Mouse (Mus musculus) adrenal gland, postnatal 4 days (tissue): ENCODE results near the gene Amotl1. TPM values are rescaled to one million over a fixed set of nuclear protein-coding genes. Genes with fewer than 3 reads are reported as not detected.

ENCODE experiments used
- DNase-seq, 2 experiments: peaks; one replicate each; pipeline ENCODE4 v3.0.0; 2021 to 2022; ENCODE audit warnings: low spot score in 2 of 2, mixed read lengths in 2 of 2
- total RNA-seq, 2 experiments: library from RNA; stranded (reverse); gene quantifications; 2 replicates each; pipeline ENCODE4 v1.2.3; 2021

Amotl1 gene
- total RNA-seq, 2 experiments from 2014 or later, result 61.9 to 68.5 TPM

GRCm38 (mm10) chr9:14559430-14559829 is 85.4 kb downstream of the Amotl1 start:
- DNase-seq, result no peak

GRCm38 (mm10) chr9:14558332-14558731 is 86.5 kb downstream of the Amotl1 start:
- no peak for DNase-seq

- DNase-seq, result no peak
Observed at GRCm38 (mm10) chr9:14548366-14548761, 96.5 kb downstream of the Amotl1 start.

- no peak for DNase-seq
Observed at GRCm38 (mm10) chr9:14547584-14548365, 97.1 kb downstream of the Amotl1 start.

DNA sequence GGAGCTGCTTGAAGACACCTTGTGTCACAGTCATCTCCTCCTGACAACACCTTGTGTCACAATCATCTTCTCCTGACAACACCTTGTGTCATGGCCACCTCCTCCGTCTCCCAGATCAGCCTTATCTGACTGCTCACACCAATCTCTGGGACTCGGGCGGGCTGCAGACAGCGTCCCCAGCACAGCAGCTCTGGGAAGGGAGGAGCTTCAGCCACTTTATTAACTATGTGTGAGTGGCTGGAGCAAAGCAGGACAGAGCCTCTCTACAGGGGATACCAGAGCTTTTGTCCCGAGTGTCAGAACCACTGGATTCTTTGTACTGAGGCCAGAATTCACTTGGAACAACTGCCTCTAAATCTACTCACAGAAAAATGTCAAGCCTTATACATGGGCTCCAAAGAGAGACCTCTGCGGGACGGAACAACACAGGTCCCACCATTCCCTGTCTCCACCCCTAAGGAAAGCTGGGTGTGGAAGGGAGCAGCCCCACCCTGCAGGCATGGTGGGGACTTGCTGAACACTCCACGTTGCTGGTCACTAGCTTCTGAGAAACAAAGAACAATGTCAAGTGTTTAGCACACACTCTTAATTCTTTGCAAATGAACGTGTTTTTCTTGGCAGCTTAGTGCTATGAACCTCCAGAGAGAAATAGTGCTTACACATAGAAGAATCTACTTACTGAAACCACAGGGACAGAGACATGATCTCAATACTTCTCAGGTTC is 100.7 kb downstream of the Amotl1 start:
- no peak for DNase-seq

DNA sequence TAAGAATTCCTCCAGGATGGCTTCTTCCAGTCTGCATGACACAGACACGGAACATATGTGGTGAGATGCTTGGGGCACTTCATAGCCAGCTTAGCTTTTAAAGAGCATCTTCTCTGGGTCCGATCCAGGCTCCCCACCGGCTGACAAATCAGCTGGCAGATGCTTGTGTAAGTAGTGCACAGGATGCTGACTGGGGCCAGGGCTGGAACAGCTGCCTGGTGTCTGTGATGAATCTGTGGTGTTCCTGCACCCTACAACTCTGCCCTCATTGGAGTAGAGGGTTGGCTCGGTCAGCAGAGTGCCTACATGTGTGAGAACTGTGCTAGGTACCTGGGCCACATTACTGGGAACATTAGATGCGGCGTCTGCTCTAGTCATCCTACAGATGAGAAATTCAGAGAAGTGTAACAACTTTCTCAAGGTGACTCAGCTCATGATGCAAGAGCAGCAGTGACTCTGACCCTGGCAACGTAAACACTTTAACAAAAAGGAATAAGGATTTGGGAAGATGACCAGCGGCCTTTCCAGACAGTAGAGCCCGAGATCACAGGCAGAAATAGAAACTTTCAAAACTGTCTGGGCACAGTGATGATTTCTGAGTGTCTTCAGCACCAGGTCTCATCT is 109.9 kb downstream of the Amotl1 start:
- DNase-seq, result no peak

DNA sequence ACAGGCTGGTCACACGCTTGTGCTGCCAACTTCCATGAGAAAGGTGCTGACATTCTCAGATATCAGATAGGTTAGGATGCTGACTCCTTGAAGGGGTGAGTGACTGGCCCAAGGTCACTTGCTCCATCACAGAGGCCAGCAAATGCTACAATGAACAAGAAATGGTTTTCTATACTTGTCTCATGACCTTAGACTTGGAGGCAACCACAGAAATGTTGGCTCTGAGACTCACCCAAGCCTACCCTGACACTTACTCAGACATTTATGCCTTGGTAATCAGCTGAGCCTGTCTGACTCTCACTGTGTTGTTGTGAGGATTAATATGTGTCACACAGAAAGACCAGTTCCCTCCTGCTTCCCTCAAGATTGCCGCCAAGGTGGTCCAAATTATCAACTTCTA is 111.2 kb downstream of the Amotl1 start:
- DNase-seq, result no peak

DNA sequence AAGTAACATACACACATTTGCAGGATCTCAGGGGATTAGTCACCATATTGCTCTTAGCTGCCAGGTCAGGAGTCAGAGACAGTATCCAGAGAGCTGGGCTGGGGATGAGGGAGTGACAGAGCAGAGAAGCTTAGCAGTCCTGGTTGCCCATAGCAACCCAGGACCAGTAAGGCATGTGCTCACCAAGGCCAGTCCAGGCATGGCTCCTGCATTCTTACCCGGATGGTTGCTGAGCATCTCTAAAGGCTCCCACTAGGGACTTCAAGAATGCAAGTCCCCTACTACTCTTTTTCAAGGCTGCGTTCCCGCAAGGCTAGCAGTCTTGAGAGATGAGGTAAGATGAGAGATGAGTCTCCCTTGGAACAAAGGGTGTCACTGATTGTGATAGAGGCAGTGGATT is 112.6 kb downstream of the Amotl1 start:
- no peak for DNase-seq

DNA sequence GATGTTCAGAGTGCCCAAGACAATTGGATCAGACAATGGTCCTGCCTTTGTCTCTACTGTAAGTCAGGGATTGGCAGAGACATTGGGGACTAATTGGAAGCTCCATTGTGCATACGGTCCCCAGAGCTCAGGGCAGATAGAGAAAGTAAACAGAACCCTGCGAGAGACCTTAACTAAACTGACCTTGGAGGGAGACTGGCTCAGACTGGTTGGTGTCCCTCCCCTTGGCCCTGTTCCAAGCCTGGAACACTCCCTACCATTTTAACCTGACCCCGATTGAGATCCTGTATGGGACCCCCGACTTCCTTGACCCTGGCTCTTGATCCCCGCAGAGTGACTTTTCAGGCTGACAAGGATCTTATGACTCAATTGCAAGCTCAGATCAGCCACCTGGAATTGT is 114.9 kb downstream of the Amotl1 start:
- no peak for DNase-seq

- peak; percentile 35 to 48 for DNase-seq
Observed at GRCm38 (mm10) chr9:14523408-14524043, 121.3 kb downstream of the Amotl1 start.

GRCm38 (mm10) chr9:14521695-14522094 is 123.2 kb downstream of the Amotl1 start:
- DNase-seq, result no peak

- no peak for DNase-seq
Observed at GRCm38 (mm10) chr9:14520971-14521670, 123.7 kb downstream of the Amotl1 start.

GRCm38 (mm10) chr9:14518105-14518504 is 126.8 kb downstream of the Amotl1 start:
- DNase-seq, result no peak

DNA sequence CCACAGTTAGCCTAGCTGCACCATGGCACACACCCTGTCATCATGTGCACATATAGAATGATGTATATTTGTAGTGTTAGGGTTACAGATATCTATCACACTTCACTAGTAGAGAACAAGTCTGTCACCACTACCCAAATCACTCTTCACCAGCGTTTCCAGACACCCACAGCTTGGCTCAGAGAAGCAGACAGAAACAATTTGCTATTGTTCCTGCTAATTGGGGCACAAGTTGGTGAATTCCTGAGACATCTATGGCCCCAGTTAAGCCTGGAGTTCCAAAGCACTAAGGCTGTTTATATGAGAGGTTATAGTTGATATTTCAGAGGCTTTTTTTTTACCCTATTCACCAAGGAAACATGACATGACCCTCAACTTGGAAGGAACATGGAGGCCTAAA is 127.6 kb downstream of the Amotl1 start:
- no peak for DNase-seq

GRCm38 (mm10) chr9:14512633-14513445 is 132.0 kb downstream of the Amotl1 start:
- DNase-seq, result no peak

DNA sequence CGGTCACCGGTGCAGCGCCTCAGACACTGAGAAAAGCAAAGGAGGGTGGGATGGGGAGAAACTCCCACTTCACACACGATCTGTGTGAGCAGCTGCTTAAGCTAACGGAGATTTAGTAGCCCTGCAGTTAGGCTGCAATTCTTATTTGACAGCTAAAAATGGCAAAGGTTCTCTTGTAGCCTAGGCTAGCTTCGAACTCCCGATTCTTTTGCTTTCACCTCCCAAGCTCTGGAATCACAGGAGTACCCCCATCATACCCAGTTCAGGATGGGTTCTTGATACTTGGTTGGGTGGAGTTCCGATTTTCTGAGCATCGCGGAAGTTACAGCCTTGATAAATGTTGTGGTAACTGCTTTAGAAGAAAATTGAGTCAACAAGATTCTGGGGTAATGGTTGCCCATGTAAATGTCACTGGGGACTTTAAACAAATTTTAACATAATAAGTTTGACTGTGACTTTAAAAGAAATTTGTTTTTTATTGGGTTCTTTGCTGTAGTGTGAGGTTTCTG is 143.9 kb downstream of the Amotl1 start:
- DNase-seq, result no peak

DNA sequence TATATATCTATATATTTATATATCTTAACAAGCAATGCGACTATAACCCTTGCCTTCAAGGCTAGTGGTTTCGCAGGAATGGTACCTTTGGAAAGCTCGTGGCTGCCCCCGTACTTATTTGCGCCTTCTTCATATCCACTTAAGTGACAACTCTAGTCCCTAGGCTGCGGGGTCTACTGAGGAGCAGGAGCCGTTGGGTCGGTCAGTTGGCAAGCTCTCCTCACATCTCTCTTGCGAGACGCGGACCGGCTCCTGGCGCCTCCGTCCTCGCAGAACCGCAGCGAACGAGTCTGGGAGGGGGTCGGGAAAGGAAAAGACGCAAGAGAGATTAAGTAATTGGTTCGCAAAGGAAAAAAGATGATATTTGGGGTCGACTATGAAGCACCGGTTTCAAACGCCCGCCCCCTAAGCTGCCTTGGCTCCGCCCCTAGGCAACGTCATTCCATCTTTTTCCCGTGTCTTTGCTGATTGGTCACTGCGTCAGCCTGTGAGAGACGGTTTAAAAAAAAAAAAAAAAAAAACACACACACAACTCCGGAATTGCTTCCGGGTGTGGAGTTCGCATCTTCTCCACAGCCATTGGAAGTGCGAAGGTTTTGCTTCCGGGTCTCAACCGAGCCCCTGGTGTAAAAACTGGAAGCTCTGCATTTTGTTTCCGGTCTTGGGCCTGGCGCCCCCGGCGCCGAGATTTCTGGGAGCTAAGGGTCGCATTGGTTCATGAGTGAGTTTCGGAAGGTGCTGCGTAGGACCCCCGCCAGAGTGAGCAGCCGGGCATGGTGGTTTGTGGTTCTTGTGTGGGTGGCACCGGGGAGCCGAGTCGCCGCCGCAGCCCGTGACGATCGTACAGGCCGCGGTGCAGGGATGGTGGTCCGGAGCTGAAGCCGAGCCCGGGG is 144.6 kb downstream of the Amotl1 start, which contains the start of the genes Kdm4d and Cwc15:
TSS of gene Kdm4d (minus strand) at position 460 of the 893 bp plus-strand sequence.
TSS of gene Cwc15 (plus strand) at position 595 of the 893 bp plus-strand sequence.
- DNase-seq, result peak; percentile 81 to 82

- no peak for DNase-seq
Observed at GRCm38 (mm10) chr9:14498896-14499705, 145.8 kb downstream of the Amotl1 start.
